Mouse (Mus musculus) olfactory bulb, adult 2 months (tissue): ENCODE measurements at regions not wholly inside any gene's neighbourhood (a gene's known extent, or its start where the extent isn't known, plus 50 kb on each side); places are given as distances from the start of the nearest gene placed in this dataset.

Experiments used
- CTCF ChIP-seq: fragments of 200-500 bp; IDR thresholded peaks from 2 replicates; pipeline ENCODE4 v1.5.1; 2012; ENCODE audit warnings: low read depth, mild to moderate bottlenecking, low read length, moderate library complexity; ENCODE audit not compliant: insufficient read depth
- POLR2A ChIP-seq: fragments of 200-500 bp; IDR thresholded peaks from 2 replicates; pipeline ENCODE4 v1.6.1; 2012; ENCODE audit warnings: mild to moderate bottlenecking, low read depth, low read length, moderate library complexity; ENCODE audit not compliant: insufficient read depth

- TF ChIP-seq POLR2A = no peak
- no peak for TF ChIP-seq CTCF
Observed at GRCm38 (mm10) chr1:23629366-23629765, 132.2 kb upstream of the B3gat2 start.
